Mouse (Mus musculus) cerebellum, adult 2 months (tissue): ENCODE results near the gene Ndufs2. TPM values are rescaled to one million over a fixed set of nuclear protein-coding genes. Genes with fewer than 3 reads are reported as not detected.
A peak's percentile ranks its signal among the peaks of the same experiment; 100 is the strongest.

Experiments used
- DNase-seq, 2 experiments: peaks; one replicate each; pipeline ENCODE4 v3.0.0; 2021
- H3K27ac ChIP-seq: fragments of 200-500 bp; 2 replicates; pipeline ENCODE4 v1.5.1; 2012; ENCODE audit warnings: low read length, control low read depth, inconsistent platforms; ENCODE audit not compliant: insufficient read depth
- H3K27me3 ChIP-seq: fragments of 200-500 bp; 2 replicates; pipeline ENCODE4 v1.6.1; 2012; ENCODE audit warnings: inconsistent platforms, mild to moderate bottlenecking, low read length, moderate library complexity; ENCODE audit not compliant: control insufficient read depth, insufficient read depth
- H3K4me1 ChIP-seq: fragments of 200-500 bp; 2 replicates; pipeline ENCODE4 v1.6.1; 2011; ENCODE audit warnings: low read length; ENCODE audit not compliant: control insufficient read depth, insufficient read depth
- H3K4me3 ChIP-seq: fragments of 200-500 bp; replicated peaks from 2 replicates; pipeline ENCODE3; 2011; ENCODE audit warnings: mild to moderate bottlenecking, low read depth, low read length, control low read depth; ENCODE audit not compliant: insufficient read depth
- CTCF ChIP-seq: fragments of 200-500 bp; IDR thresholded peaks from 2 replicates; pipeline ENCODE4 v1.5.1; 2011; ENCODE audit warnings: low read depth, mild to moderate bottlenecking, control low read depth, low read length, moderate library complexity, borderline replicate concordance; ENCODE audit not compliant: insufficient read depth
- POLR2A ChIP-seq: fragments of 200-500 bp; IDR thresholded peaks from 2 replicates; pipeline ENCODE4 v1.6.1; 2011; ENCODE audit warnings: low read length, control low read depth, borderline replicate concordance; ENCODE audit not compliant: insufficient read depth
- WGBS: fragments of 180-500 bp; shearing (Covaris S2); methylation state at CpG from one replicate; pipeline ENCODE4 v1.1.7; 2018; 5-methylcytosine and 5-hydroxymethylcytosine counted together
- polyA plus RNA-seq: library from polyadenylated mRNA; depleted of rRNA; stranded (reverse); fragments of >200 nt; gene quantifications from 2 replicates; pipeline ENCODE4 v1.2.3, GENCODE M21; 2012

Gene Ndufs2
- polyA plus RNA-seq, 1 experiment: 282 TPM

- TF ChIP-seq POLR2A (peak; percentile 71; the same call in 1 of the 2 replicates), CTCF (no peak)
- H3K27me3 ChIP-seq: no peaks in the 10 kb centered on the region
- peak; percentile 95 for DNase-seq
- peak within 1 kb of the TSS; percentile 77 for H3K27ac ChIP-seq
- peaks cover 4% of the 10 kb centered on the region; the same call in 1 of the 2 replicates for H3K4me1 ChIP-seq
- WGBS: under 1% methylated on average over 49 of the region's 49 CpGs
- H3K4me3 ChIP-seq: peak within 1 kb of the TSS; percentile 73
Observed at GRCm38 (mm10) chr1:171287136-171288081, 36.2 kb upstream of the Ndufs2 start, which contains the start of gene Usp21. Gene Usp21, minus strand, starts transcription at chr1:171287991.

GRCm38 (mm10) chr1:171286517-171286916 lies 35.3 kb upstream of the Ndufs2 start:
- Histone ChIP-seq H3K4me1 (peaks cover 4% of the 10 kb centered on the region; the same call in 1 of the 2 replicates), H3K27ac (no peak overlapping the region), H3K27me3 (no peaks in the 10 kb centered on the region), H3K4me3 (peak overlapping the region; percentile 73)
- DNase-seq: peak in 1 of 2 experiments; percentile 31
- WGBS: 69% methylated on average over 19 of the region's 19 CpGs
- no peak for TF ChIP-seq POLR2A
- no peak for TF ChIP-seq CTCF

- DNase-seq: peak in 1 of 2 experiments; percentile 6
- H3K4me1 ChIP-seq: peaks cover 5% of the 10 kb centered on the region; the same call in 1 of the 2 replicates
- WGBS: 73% methylated on average over 20 of the region's 20 CpGs
- H3K4me3 ChIP-seq: no peak overlapping the region
- no peak overlapping the region for H3K27ac ChIP-seq
- no peak for TF ChIP-seq POLR2A
- TF ChIP-seq CTCF: no peak
- H3K27me3 ChIP-seq: no peaks in the 10 kb centered on the region
Observed at GRCm38 (mm10) chr1:171285096-171285892, 34.1 kb upstream of the Ndufs2 start.

GRCm38 (mm10) chr1:171284491-171284890 lies 33.3 kb upstream of the Ndufs2 start:
- peak in 1 of 2 experiments; percentile 3 for DNase-seq
- Histone ChIP-seq H3K27me3 (no peaks in the 10 kb centered on the region), H3K4me3 (no peak overlapping the region), H3K4me1 (peaks cover 11% of the 10 kb centered on the region; the same call in 1 of the 2 replicates), H3K27ac (no peak overlapping the region)
- 84% methylated on average over 15 of the region's 15 CpGs for WGBS
- TF ChIP-seq POLR2A (no peak), CTCF (no peak)

- DNase-seq: peak in 1 of 2 experiments; percentile 12
- H3K27me3 ChIP-seq: no peaks in the 10 kb centered on the region
- H3K4me3 ChIP-seq: no peak overlapping the region
- WGBS: 87% methylated on average over 18 of the region's 18 CpGs
- TF ChIP-seq POLR2A (no peak), CTCF (no peak)
- H3K4me1 ChIP-seq: peaks cover 11% of the 10 kb centered on the region; the same call in 1 of the 2 replicates
- H3K27ac ChIP-seq: no peak overlapping the region
Observed at GRCm38 (mm10) chr1:171283188-171284160, 32.3 kb upstream of the Ndufs2 start.

- Histone ChIP-seq H3K27me3 (no peaks in the 10 kb centered on the region), H3K4me3 (no peak overlapping the region), H3K27ac (no peak overlapping the region), H3K4me1 (peaks cover 11% of the 10 kb centered on the region; the same call in 1 of the 2 replicates)
- TF ChIP-seq CTCF: no peak
- no peak for TF ChIP-seq POLR2A
- DNase-seq: peak in 1 of 2 experiments; percentile 25
- whole genome bisulfite sequencing: 68% methylated on average over 18 of the region's 18 CpGs
Observed at GRCm38 (mm10) chr1:171282086-171282805, 31.1 kb upstream of the Ndufs2 start.
